Mouse (Mus musculus) lung, postnatal 0 days (tissue): ENCODE measurements around the gene Cep162. TPM values are rescaled to one million over a fixed set of nuclear protein-coding genes. Genes with fewer than 3 reads are reported as not detected.

Experiments
- ATAC-seq: fragments of 200-750 bp; cut with Nextera tagmentation; 2 replicates; pipeline ENCODE4 v1.8.0; 2017; ENCODE audit warnings: moderate library complexity
- DNase-seq: peaks from one replicate; pipeline ENCODE4 v3.0.0-alpha.2; 2016; ENCODE audit warnings: low spot score
- H3K27ac ChIP-seq: fragments of 300-500 bp; sonication (generic); 2 replicates; pipeline ENCODE4 v1.5.1; 2014; ENCODE audit warnings: antibody characterized with exemption, mild to moderate bottlenecking, low read length, mixed read lengths
- H3K27me3 ChIP-seq: fragments of 300-500 bp; sonication (generic); replicated peaks from 2 replicates; pipeline ENCODE4 v1.6.1; 2014; ENCODE audit warnings: low read length, mixed read lengths; ENCODE audit not compliant: insufficient read depth
- H3K36me3 ChIP-seq: fragments of 300-500 bp; sonication (generic); 2 replicates; pipeline ENCODE4 v1.6.1; 2014; ENCODE audit warnings: low read length, mixed read lengths; ENCODE audit not compliant: insufficient read depth
- H3K4me1 ChIP-seq: fragments of 300-500 bp; sonication (generic); 2 replicates; pipeline ENCODE4 v1.6.1; 2014; ENCODE audit warnings: antibody characterized with exemption, low read depth, low read length, mixed read lengths; ENCODE audit not compliant: insufficient read depth
- H3K4me2 ChIP-seq: fragments of 300-500 bp; sonication (generic); replicated peaks from 2 replicates; pipeline ENCODE4 v1.6.1; 2014; ENCODE audit warnings: low read depth, mild to moderate bottlenecking, low read length, moderate library complexity, mixed read lengths
- H3K4me3 ChIP-seq: fragments of 300-500 bp; sonication (generic); 2 replicates; pipeline ENCODE4 v1.5.1; 2014; ENCODE audit warnings: low read depth, low read length
- H3K9ac ChIP-seq: fragments of 300-500 bp; sonication (generic); replicated peaks from 2 replicates; pipeline ENCODE4 v1.6.1; 2014; ENCODE audit warnings: low read depth, mild to moderate bottlenecking
- H3K9me3 ChIP-seq: fragments of 300-500 bp; sonication (generic); 2 replicates; pipeline ENCODE4 v1.6.1; 2016; ENCODE audit warnings: low read length, mixed read lengths
- CTCF ChIP-seq: IDR thresholded peaks from 2 replicates; pipeline ENCODE4 v1.5.1; 2016; ENCODE audit warnings: antibody characterized with exemption, mild to moderate bottlenecking
- EP300 ChIP-seq: IDR thresholded peaks from 2 replicates; pipeline ENCODE4 v1.6.1; 2016; ENCODE audit warnings: antibody characterized with exemption, mild to moderate bottlenecking, control low read depth
- WGBS: fragments of 180-500 bp; shearing (Covaris S2); extraction: QIAGEN DNeasy Blood & Tissue Kit; methylation state at CpG from one replicate; pipeline ENCODE4 v1.1.7; 2014; 5-methylcytosine and 5-hydroxymethylcytosine counted together
- polyA plus RNA-seq: library from polyadenylated mRNA; unstranded; fragments of >200 nt; fragmentation: Nextera tagmentation; extraction: Ambion mirVana; gene quantifications from 2 replicates; pipeline ENCODE4 v1.2.1, GENCODE M21; 2015

The Cep162 gene
- polyA plus RNA-seq, 1 experiment from 2014 or later, result 3.2 TPM

DNA sequence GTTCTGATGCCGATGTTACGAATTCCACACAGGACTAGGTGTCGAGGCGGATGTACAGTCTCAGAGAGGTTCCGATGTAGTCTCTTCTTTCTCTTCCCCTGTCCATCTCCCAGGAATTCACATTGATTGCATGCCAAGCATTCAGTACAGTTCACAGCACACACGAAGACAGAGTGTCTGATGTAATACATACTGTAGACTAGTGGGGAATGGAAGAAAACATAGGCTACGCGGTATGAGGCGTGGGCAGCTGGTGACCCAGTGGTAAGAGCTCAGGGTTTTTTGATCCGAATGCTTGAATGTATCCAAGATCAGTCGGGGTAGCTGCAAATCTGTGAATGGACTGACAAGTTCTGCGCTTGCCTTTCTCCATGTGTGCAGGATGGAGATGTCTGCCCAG, 86.2 kb downstream of the Cep162 start:
- no peak overlapping the region for H3K4me2 ChIP-seq
- H3K27ac ChIP-seq, result no peak overlapping the region
- no peak for DNase-seq
- no peaks in the 10 kb centered on the region for H3K4me1 ChIP-seq
- no peaks in the 10 kb centered on the region for H3K36me3 ChIP-seq
- TF ChIP-seq CTCF, result no peak
- no peak for TF ChIP-seq EP300
- H3K9me3 ChIP-seq, result no peaks in the 10 kb centered on the region
- H3K4me3 ChIP-seq, result no peak overlapping the region
- H3K27me3 ChIP-seq, result no peaks in the 10 kb centered on the region
- 82% methylated on average over 12 of the region's 12 CpGs for WGBS
- ATAC-seq, result no peak
- H3K9ac ChIP-seq, result no peak overlapping the region

DNA sequence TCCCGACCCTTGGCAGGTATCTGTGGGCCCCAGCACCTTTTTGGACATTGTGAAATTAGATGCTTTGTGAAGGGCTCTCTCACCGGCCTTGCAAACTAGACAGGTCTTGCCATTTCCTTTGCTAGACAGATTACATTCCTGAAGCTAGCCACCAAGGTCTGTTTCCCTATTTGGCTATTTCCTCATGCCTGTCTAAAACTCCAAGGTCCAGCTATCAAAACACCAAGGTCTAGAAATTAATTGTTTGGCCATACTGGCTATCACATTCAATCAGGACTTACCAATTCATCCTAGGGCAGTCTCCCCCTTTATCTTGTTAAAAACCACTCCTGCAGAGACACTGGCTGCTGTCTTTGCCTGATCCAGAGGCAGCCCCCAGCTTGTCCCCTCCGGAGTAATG, 87.3 kb downstream of the Cep162 start:
- no peak overlapping the region for H3K4me2 ChIP-seq
- no peaks in the 10 kb centered on the region for H3K36me3 ChIP-seq
- H3K4me1 ChIP-seq, result no peaks in the 10 kb centered on the region
- H3K27ac ChIP-seq, result no peak overlapping the region
- no peak overlapping the region for H3K9ac ChIP-seq
- TF ChIP-seq EP300 (no peak), CTCF (no peak)
- H3K4me3 ChIP-seq, result no peak overlapping the region
- H3K27me3 ChIP-seq, result no peaks in the 10 kb centered on the region
- DNase-seq, result no peak
- no peak for ATAC-seq
- no peaks in the 10 kb centered on the region for H3K9me3 ChIP-seq
- WGBS, result 55% methylated on average over 3 of the region's 3 CpGs

- no peak overlapping the region for H3K27ac ChIP-seq
- no peak for TF ChIP-seq EP300
- TF ChIP-seq CTCF, result no peak
- ATAC-seq (no peak), DNase-seq (no peak)
- WGBS, result 81% methylated on average over 9 of the region's 9 CpGs
- no peaks in the 10 kb centered on the region for H3K36me3 ChIP-seq
- H3K9ac ChIP-seq, result no peak overlapping the region
- H3K4me1 ChIP-seq, result no peaks in the 10 kb centered on the region
- H3K9me3 ChIP-seq, result no peaks in the 10 kb centered on the region
- H3K27me3 ChIP-seq, result no peaks in the 10 kb centered on the region
- H3K4me2 ChIP-seq, result no peak overlapping the region
- H3K4me3 ChIP-seq, result no peak overlapping the region
Measured at GRCm38 (mm10) chr9:87167001-87167830, 88.1 kb downstream of the Cep162 start.

GRCm38 (mm10) chr9:87162559-87162958, 92.8 kb downstream of the Cep162 start:
- Histone ChIP-seq H3K4me1 (no peaks in the 10 kb centered on the region), H3K27ac (no peak overlapping the region), H3K27me3 (no peaks in the 10 kb centered on the region), H3K36me3 (no peaks in the 10 kb centered on the region), H3K4me3 (no peak overlapping the region), H3K9me3 (no peaks in the 10 kb centered on the region), H3K9ac (no peak overlapping the region), H3K4me2 (no peak overlapping the region)
- WGBS, result 71% methylated on average over 4 of the region's 4 CpGs
- ATAC-seq (no peak), DNase-seq (no peak)
- TF ChIP-seq EP300, result no peak
- no peak for TF ChIP-seq CTCF

DNA sequence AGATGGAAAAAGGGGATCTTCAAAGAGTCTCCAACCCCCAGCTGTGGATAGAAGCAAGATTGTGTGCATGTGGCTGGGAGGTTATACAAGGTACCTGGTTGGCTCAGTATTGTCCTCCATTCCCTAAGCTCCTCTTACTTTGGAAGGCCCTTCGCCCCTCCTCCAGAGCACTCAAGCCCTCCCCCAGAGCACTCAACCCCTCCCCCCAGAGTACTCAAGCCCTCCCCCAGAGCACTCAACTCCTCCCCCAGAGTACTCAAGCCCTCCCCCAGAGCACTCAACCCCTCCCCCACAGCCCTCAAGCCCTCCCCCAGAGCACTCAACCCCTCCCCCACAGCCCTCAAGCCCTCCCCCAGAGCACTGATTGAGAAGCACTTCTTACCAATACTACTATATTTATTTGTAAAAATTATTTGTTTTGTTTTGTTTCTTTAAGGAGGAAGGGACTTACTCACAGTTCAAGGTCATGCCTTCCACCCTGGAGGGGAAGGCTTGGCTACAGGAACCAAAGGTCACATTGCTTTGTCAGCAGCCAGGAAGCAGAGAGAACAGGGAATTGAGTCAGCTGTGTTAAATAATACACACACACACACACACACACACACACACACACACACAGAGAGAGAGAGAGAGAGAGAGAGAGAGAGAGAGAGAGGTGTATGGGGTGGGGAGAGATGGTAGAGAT, 102.6 kb downstream of the Cep162 start:
- Histone ChIP-seq H3K36me3 (no peaks in the 10 kb centered on the region), H3K4me3 (no peak overlapping the region), H3K9ac (no peak overlapping the region), H3K27me3 (no peaks in the 10 kb centered on the region), H3K27ac (no peak overlapping the region), H3K9me3 (no peaks in the 10 kb centered on the region), H3K4me1 (no peaks in the 10 kb centered on the region), H3K4me2 (no peak overlapping the region)
- TF ChIP-seq EP300 (no peak), CTCF (no peak)
- DNase-seq (no peak), ATAC-seq (no peak)
- WGBS, result 92% methylated on average over 1 of the region's 1 CpGs

GRCm38 (mm10) chr9:87147927-87148326, 107.4 kb downstream of the Cep162 start:
- TF ChIP-seq EP300 (no peak), CTCF (no peak)
- no peak overlapping the region for H3K9ac ChIP-seq
- H3K4me3 ChIP-seq, result no peak overlapping the region
- H3K4me2 ChIP-seq, result no peak overlapping the region
- H3K4me1 ChIP-seq, result no peaks in the 10 kb centered on the region; the same call in 1 of the 2 replicates
- DNase-seq (peak; percentile 65), ATAC-seq (peak; percentile 80)
- no peaks in the 10 kb centered on the region for H3K9me3 ChIP-seq
- no peaks in the 10 kb centered on the region for H3K36me3 ChIP-seq
- H3K27me3 ChIP-seq, result 0 out of 2 replicates have a peak, but pooled peaks cover 12% of the 10 kb centered on the region
- no peak overlapping the region for H3K27ac ChIP-seq
- 54% methylated on average over 2 of the region's 2 CpGs for WGBS
